Mouse (Mus musculus) ES-Bruce4 (cell line): ENCODE results near the gene Klk13. TPM values are rescaled to one million over a fixed set of nuclear protein-coding genes. Genes with fewer than 3 reads are reported as not detected.

Experiments
- H3K27ac ChIP-seq: 2 replicates; pipeline ENCODE4 v1.5.1; 2012; ENCODE audit warnings: low read length, inconsistent platforms; ENCODE audit not compliant: insufficient read depth
- H3K27me3 ChIP-seq: 2 replicates; pipeline ENCODE4 v1.6.1; 2012; ENCODE audit warnings: mild to moderate bottlenecking, low read length, inconsistent platforms; ENCODE audit not compliant: control insufficient read depth, poor library complexity, insufficient read depth, severe bottlenecking
- H3K36me3 ChIP-seq: 2 replicates; pipeline ENCODE4 v1.6.1; 2012; ENCODE audit warnings: inconsistent platforms, mild to moderate bottlenecking, low read length, moderate library complexity; ENCODE audit not compliant: control insufficient read depth, poor library complexity, insufficient read depth, severe bottlenecking
- H3K4me1 ChIP-seq: one replicate; pipeline ENCODE4 v1.8.1; 2011; ENCODE audit warnings: low read length; ENCODE audit not compliant: control insufficient read depth, insufficient read depth
- H3K4me3 ChIP-seq: 2 replicates; pipeline ENCODE4 v1.5.1; 2011; ENCODE audit warnings: low read depth, mild to moderate bottlenecking, low read length
- H3K9ac ChIP-seq: 2 replicates; pipeline ENCODE4 v1.6.1; 2012; ENCODE audit warnings: low read depth, mild to moderate bottlenecking, inconsistent platforms; ENCODE audit not compliant: poor library complexity, severe bottlenecking
- H3K9me3 ChIP-seq: replicated peaks from 2 replicates; pipeline ENCODE4 v1.6.1; 2012; ENCODE audit warnings: mild to moderate bottlenecking, low read length, inconsistent platforms; ENCODE audit not compliant: control insufficient read depth, poor library complexity, insufficient read depth, severe bottlenecking
- CTCF ChIP-seq: IDR thresholded peaks from one replicate; pipeline ENCODE4 v1.8.1; 2011; ENCODE audit warnings: low read depth, low read length
- EP300 ChIP-seq: IDR thresholded peaks from 2 replicates; pipeline ENCODE4 v1.6.1; 2011; ENCODE audit warnings: low read depth, low read length; ENCODE audit not compliant: insufficient read depth
- POLR2A ChIP-seq: IDR thresholded peaks from one replicate; pipeline ENCODE4 v1.8.1; 2011; ENCODE audit warnings: low read length; ENCODE audit not compliant: insufficient read depth
- polyA plus RNA-seq: library from polyadenylated mRNA; stranded (reverse); fragments of >200 nt; gene quantifications from 2 replicates; pipeline ENCODE4 v1.2.4, GENCODE M21; 2011; ENCODE audit warnings: low read depth; ENCODE audit not compliant: missing spikeins, insufficient read depth, insufficient read length

Gene Klk13
- polyA plus RNA-seq, 1 experiment, result 1.8 TPM

GRCm38 (mm10) chr7:43690118-43690517 is 22.2 kb upstream of the Klk13 start, which contains the start of gene Klk14:
Klk14 (plus strand) TSS chr7:43690418.
- H3K4me1 ChIP-seq, result no peaks in the 10 kb centered on the region
- TF ChIP-seq CTCF (no peak), POLR2A (no peak), EP300 (no peak)
- no peak within 1 kb of the TSS for H3K4me3 ChIP-seq
- no peaks in the 10 kb centered on the region for H3K27me3 ChIP-seq
- H3K9me3 ChIP-seq, result no peaks in the 10 kb centered on the region
- no peak within 1 kb of the TSS for H3K27ac ChIP-seq
- H3K9ac ChIP-seq, result no peak within 1 kb of the TSS
- H3K36me3 ChIP-seq, result no peaks in the 10 kb centered on the region

GRCm38 (mm10) chr7:43710031-43710430 is 2.3 kb upstream of the Klk13 start:
- H3K4me1 ChIP-seq, result peaks cover 3% of the 10 kb centered on the region
- H3K36me3 ChIP-seq, result no peaks in the 10 kb centered on the region
- no peak overlapping the region for H3K9ac ChIP-seq
- TF ChIP-seq CTCF, result no peak
- no peak for TF ChIP-seq EP300
- H3K27ac ChIP-seq, result no peak overlapping the region
- no peaks in the 10 kb centered on the region for H3K27me3 ChIP-seq
- no peak overlapping the region for H3K4me3 ChIP-seq
- no peaks in the 10 kb centered on the region for H3K9me3 ChIP-seq

GRCm38 (mm10) chr7:43712917-43713316 is 550 bp downstream of the Klk13 start:
- Histone ChIP-seq H3K4me3 (peak overlapping the region; percentile 48), H3K27me3 (no peaks in the 10 kb centered on the region), H3K9ac (no peak overlapping the region), H3K4me1 (peaks cover 3% of the 10 kb centered on the region), H3K27ac (no peak overlapping the region), H3K9me3 (no peaks in the 10 kb centered on the region), H3K36me3 (no peaks in the 10 kb centered on the region)
- no peak for TF ChIP-seq EP300
- no peak for TF ChIP-seq CTCF
- TF ChIP-seq POLR2A, result no peak

- Histone ChIP-seq H3K27me3 (no peaks in the 10 kb centered on the region), H3K4me1 (peaks cover 3% of the 10 kb centered on the region), H3K9ac (no peak overlapping the region), H3K4me3 (peak overlapping the region; percentile 37), H3K27ac (no peak overlapping the region), H3K9me3 (no peaks in the 10 kb centered on the region), H3K36me3 (no peaks in the 10 kb centered on the region)
- TF ChIP-seq CTCF (no peak), EP300 (no peak), POLR2A (no peak)
These were observed 1.5 kb downstream of the Klk13 start for GRCm38 (mm10) chr7:43713741-43714351.

- TF ChIP-seq EP300 (no peak), CTCF (no peak), POLR2A (no peak)
- Histone ChIP-seq H3K27me3 (no peaks in the 10 kb centered on the region), H3K36me3 (no peaks in the 10 kb centered on the region), H3K9me3 (peaks cover 2% of the 10 kb centered on the region; the same call in 1 of the 2 replicates), H3K4me3 (no peak overlapping the region), H3K9ac (no peak overlapping the region), H3K27ac (no peak overlapping the region), H3K4me1 (no peaks in the 10 kb centered on the region)
These were observed 35.4 kb downstream of the Klk13 start for GRCm38 (mm10) chr7:43747788-43748187.

GRCm38 (mm10) chr7:43752806-43753205 is 40.4 kb downstream of the Klk13 start:
- TF ChIP-seq POLR2A (no peak), CTCF (no peak), EP300 (no peak)

More at GRCm38 (mm10) chr7:43752806-43753205, 40.4 kb downstream of the Klk13 start:
- Histone ChIP-seq H3K27ac (no peak overlapping the region), H3K27me3 (no peaks in the 10 kb centered on the region), H3K4me1 (no peaks in the 10 kb centered on the region), H3K9ac (no peak overlapping the region), H3K36me3 (no peaks in the 10 kb centered on the region), H3K4me3 (no peak overlapping the region), H3K9me3 (no peaks in the 10 kb centered on the region)
